Mouse (Mus musculus): Measurements from ENCODE around the gene Jam3. TPM values are rescaled to one million over a fixed set of nuclear protein-coding genes. Genes with fewer than 3 reads are reported as not detected.
"Not testable (repeated sequence)": the region's sequence is repeated elsewhere in the genome, so short reads cannot be mapped to it uniquely, and the experiment has no call there.

The Jam3 gene
- polyA plus RNA-seq, 1 experiment from 2014 or later: 36.1 TPM

DNA sequence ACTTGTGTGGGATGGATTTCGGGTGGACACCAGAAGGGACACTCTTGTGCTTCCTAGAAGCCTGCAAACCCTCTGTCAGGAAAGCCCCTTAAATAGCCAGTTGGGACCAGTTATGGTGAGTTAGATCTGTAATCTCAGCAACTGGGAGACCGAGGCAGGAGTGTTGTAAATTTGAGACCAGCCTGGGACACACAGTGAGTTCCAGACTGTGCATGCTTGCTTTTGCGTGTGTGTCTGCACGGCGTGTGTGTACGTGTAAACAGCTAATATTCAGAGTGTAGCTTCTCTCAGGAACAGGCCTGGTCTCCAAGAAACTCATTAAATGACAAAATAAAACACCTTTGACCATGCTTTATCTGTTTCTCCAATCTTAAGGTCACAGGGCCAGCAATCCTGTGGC, 20.5 kb upstream of the Jam3 start:
- Histone ChIP-seq H3K36me3 (ENCODE audit: control insufficient read depth, insufficient read depth, low read length) (no peaks in the 10 kb centered on the region), H3K9ac (replicated peaks; ENCODE audit: low read depth, low read length) (no peak overlapping the region), H3K9me3 (ENCODE audit: control insufficient read depth, low read length) (no peaks in the 10 kb centered on the region), H3K27ac (ENCODE audit: low read depth, low read length) (no peak overlapping the region), H3K4me3 (ENCODE audit: low read depth, low read length) (no peak overlapping the region), H3K27me3 (ENCODE audit: control insufficient read depth, insufficient read depth, low read length) (no peaks in the 10 kb centered on the region), H3K4me1 (ENCODE audit: control insufficient read depth, insufficient read depth, low read length) (no peaks in the 10 kb centered on the region), H3K4me2 (ENCODE audit: low read depth, low read length) (no peak overlapping the region)
- ATAC-seq (ENCODE audit: low read depth): peak; percentile 31; the same call in 1 of the 2 replicates
- WGBS: 89% methylated on average over 6 of the region's 6 CpGs

DNA sequence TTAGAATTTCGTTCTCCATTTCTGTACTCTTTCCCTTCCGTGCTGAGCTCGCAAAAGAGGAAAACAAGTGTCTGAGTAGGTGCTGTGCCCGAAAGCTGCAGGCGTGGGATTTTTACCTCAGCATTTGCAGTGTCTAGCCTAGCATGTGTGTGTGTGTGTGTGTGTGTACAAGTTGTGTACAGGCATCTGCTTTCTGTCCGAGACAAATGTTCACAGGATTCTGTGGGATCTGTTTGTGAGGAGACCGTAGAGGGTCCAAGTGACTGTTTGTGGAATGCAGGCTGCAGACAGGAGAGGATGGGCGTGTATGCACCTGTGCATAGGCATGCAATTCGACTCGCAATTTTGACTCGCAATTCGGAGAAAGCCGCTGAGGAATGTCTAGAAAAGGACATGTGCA, 20.0 kb upstream of the Jam3 start:
- no peak for ATAC-seq (ENCODE audit: low read depth)
- Histone ChIP-seq H3K4me3 (ENCODE audit: low read depth, low read length) (no peak overlapping the region), H3K27me3 (ENCODE audit: control insufficient read depth, insufficient read depth, low read length) (no peaks in the 10 kb centered on the region), H3K9ac (replicated peaks; ENCODE audit: low read depth, low read length) (no peak overlapping the region), H3K4me1 (ENCODE audit: control insufficient read depth, insufficient read depth, low read length) (no peaks in the 10 kb centered on the region), H3K4me2 (ENCODE audit: low read depth, low read length) (no peak overlapping the region), H3K9me3 (ENCODE audit: control insufficient read depth, low read length) (no peaks in the 10 kb centered on the region), H3K27ac (ENCODE audit: low read depth, low read length) (no peak overlapping the region), H3K36me3 (ENCODE audit: control insufficient read depth, insufficient read depth, low read length) (no peaks in the 10 kb centered on the region)
- WGBS: 87% methylated on average over 13 of the region's 13 CpGs

DNA sequence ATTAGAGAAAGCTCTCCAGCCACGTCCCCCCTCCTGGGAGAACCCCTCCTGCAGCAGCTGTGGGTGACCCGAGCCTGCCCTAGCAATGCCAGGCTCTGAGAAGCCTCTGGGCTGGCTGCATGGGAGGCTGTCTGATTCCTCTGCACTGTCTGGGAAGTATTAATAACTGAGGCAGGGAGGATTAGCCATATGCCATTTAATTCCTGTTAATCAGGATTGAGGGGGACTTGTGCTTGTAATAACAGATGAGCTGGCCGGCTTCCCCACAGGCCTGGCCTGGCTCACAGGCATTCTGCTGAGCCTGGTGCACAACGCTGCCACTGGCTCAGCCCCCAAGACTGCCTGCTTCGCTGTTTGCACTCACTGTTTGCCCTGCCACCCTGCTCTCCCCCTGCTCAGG, 18.9 kb upstream of the Jam3 start:
- H3K4me1 ChIP-seq (ENCODE audit: control insufficient read depth, insufficient read depth, low read length): no peaks in the 10 kb centered on the region
- H3K9me3 ChIP-seq (ENCODE audit: control insufficient read depth, low read length): no peaks in the 10 kb centered on the region
- 42% methylated on average over 5 of the region's 5 CpGs for WGBS
- H3K36me3 ChIP-seq (ENCODE audit: control insufficient read depth, insufficient read depth, low read length): no peaks in the 10 kb centered on the region
- H3K4me2 ChIP-seq (ENCODE audit: low read depth, low read length): no peak overlapping the region
- H3K27me3 ChIP-seq (ENCODE audit: control insufficient read depth, insufficient read depth, low read length): no peaks in the 10 kb centered on the region
- H3K27ac ChIP-seq (ENCODE audit: low read depth, low read length): no peak overlapping the region
- no peak for ATAC-seq (ENCODE audit: low read depth)
- no peak overlapping the region for H3K4me3 ChIP-seq (ENCODE audit: low read depth, low read length)
- no peak overlapping the region for H3K9ac ChIP-seq (replicated peaks; ENCODE audit: low read depth, low read length)

DNA sequence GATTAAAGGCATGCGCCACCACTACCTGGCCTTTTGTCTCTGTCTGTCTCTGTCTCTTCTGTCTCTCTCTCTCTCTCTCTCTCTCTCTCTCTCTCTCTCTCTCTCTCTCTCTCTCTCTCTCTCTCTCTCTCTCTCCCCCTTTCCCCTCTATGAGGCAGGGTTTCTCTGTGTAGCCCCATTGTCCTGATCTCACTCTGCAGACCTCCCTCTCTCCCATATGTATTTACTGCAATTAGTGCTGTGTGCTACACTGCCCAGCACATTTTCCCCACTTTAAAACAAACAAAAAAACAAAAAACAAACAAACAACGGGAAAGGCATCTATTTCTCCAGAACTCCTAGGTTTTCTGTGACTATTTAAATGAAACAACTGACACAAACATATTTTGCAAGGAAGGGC, 18.4 kb upstream of the Jam3 start:
- Histone ChIP-seq H3K4me2 (ENCODE audit: low read depth, low read length) (no peak overlapping the region), H3K4me3 (ENCODE audit: low read depth, low read length) (no peak overlapping the region), H3K4me1 (ENCODE audit: control insufficient read depth, insufficient read depth, low read length) (no peaks in the 10 kb centered on the region), H3K36me3 (ENCODE audit: control insufficient read depth, insufficient read depth, low read length) (no peaks in the 10 kb centered on the region), H3K27ac (ENCODE audit: low read depth, low read length) (no peak overlapping the region), H3K27me3 (ENCODE audit: control insufficient read depth, insufficient read depth, low read length) (no peaks in the 10 kb centered on the region), H3K9ac (replicated peaks; ENCODE audit: low read depth, low read length) (no peak overlapping the region), H3K9me3 (ENCODE audit: control insufficient read depth, low read length) (no peaks in the 10 kb centered on the region)
- WGBS: 81% methylated on average over 2 of the region's 2 CpGs
- no peak for ATAC-seq (ENCODE audit: low read depth)

DNA sequence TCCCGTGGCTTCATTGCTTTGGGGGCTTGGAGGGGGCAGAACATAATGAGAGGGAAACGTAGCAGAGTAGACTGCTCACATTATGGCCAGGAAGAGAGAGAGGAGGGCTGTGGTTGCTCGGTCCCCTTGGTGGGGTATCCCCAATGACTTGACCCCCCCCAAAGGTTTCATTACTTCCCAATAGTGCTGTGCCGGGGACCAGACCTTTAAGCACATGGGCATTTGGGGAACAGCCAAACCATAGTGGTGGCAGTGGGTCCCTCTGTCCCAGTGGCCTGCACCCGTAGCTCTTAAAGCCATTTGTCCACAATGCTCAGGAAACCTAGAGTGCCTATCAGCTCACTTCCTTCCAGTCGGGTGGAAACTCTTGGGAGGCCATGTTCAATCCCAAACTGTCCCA, 17.6 kb upstream of the Jam3 start:
- no peak overlapping the region for H3K9ac ChIP-seq (replicated peaks; ENCODE audit: low read depth, low read length)
- no peak for ATAC-seq (ENCODE audit: low read depth)
- H3K4me3 ChIP-seq (ENCODE audit: low read depth, low read length): no peak overlapping the region
- no peaks in the 10 kb centered on the region for H3K4me1 ChIP-seq (ENCODE audit: control insufficient read depth, insufficient read depth, low read length)
- no peak overlapping the region for H3K4me2 ChIP-seq (ENCODE audit: low read depth, low read length)
- 86% methylated on average over 6 of the region's 6 CpGs for WGBS
- no peaks in the 10 kb centered on the region for H3K27me3 ChIP-seq (ENCODE audit: control insufficient read depth, insufficient read depth, low read length)
- no peaks in the 10 kb centered on the region for H3K9me3 ChIP-seq (ENCODE audit: control insufficient read depth, low read length)
- H3K36me3 ChIP-seq (ENCODE audit: control insufficient read depth, insufficient read depth, low read length): no peaks in the 10 kb centered on the region
- H3K27ac ChIP-seq (ENCODE audit: low read depth, low read length): no peak overlapping the region

DNA sequence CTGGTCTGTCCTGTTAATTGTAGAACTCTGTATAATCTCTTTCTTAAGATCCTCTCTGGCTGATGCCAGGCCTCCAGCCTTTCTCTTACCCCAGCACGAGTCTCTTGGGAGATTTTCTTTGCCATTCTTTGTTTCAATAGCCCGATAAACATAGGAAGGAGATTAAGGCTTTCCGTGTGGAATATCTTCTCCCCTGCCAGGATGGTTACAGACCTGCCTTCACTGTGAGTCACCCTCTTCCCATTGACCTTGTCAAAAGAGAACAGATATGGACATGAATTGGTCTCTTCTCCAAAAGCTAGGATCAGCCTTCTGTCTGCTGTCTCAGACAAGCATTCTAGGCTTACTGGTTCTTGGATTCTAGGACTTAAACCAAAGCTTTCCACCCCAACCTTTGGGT, 15.5 kb upstream of the Jam3 start:
- 83% methylated on average over 3 of the region's 3 CpGs for WGBS

DNA sequence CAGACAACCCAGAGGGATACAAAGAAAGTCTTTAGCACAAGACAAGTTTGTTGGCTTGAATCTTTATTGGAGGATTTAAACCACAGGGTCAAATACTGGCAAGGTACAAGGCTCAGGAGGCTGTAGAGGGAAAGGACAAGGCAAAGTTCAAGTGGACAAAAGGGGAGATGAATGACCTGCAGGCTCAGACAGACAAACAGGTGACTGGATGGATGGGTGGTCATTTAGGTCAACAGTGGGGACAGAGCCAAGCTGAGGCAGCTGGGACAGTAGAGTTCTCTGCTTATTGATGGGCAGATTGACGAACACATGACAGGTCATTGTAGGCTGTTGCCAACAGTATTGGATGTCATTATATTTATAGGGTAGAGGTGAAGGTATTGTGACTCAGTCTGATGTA, 11.8 kb upstream of the Jam3 start:
- Histone ChIP-seq H3K4me2 (ENCODE audit: low read depth, low read length) (no peak overlapping the region), H3K4me3 (ENCODE audit: low read depth, low read length) (no peak overlapping the region), H3K9ac (replicated peaks; ENCODE audit: low read depth, low read length) (no peak overlapping the region), H3K27me3 (ENCODE audit: control insufficient read depth, insufficient read depth, low read length) (no peaks in the 10 kb centered on the region), H3K9me3 (ENCODE audit: control insufficient read depth, low read length) (no peaks in the 10 kb centered on the region), H3K27ac (ENCODE audit: low read depth, low read length) (no peak overlapping the region), H3K36me3 (ENCODE audit: control insufficient read depth, insufficient read depth, low read length) (no peaks in the 10 kb centered on the region), H3K4me1 (ENCODE audit: control insufficient read depth, insufficient read depth, low read length) (no peaks in the 10 kb centered on the region)
- 97% methylated on average over 1 of the region's 1 CpGs for WGBS
- no peak for ATAC-seq (ENCODE audit: low read depth)

More for the DNA sequence above, 15.5 kb upstream of the Jam3 start:
- H3K36me3 ChIP-seq (ENCODE audit: control insufficient read depth, insufficient read depth, low read length): no peaks in the 10 kb centered on the region
- H3K4me2 ChIP-seq (ENCODE audit: low read depth, low read length): no peak overlapping the region
- no peak overlapping the region for H3K4me3 ChIP-seq (ENCODE audit: low read depth, low read length)
- no peaks in the 10 kb centered on the region for H3K4me1 ChIP-seq (ENCODE audit: control insufficient read depth, insufficient read depth, low read length)
- H3K27ac ChIP-seq (ENCODE audit: low read depth, low read length): no peak overlapping the region
- H3K27me3 ChIP-seq (ENCODE audit: control insufficient read depth, insufficient read depth, low read length): no peaks in the 10 kb centered on the region
- no peaks in the 10 kb centered on the region for H3K9me3 ChIP-seq (ENCODE audit: control insufficient read depth, low read length)
- no peak overlapping the region for H3K9ac ChIP-seq (replicated peaks; ENCODE audit: low read depth, low read length)
- ATAC-seq (ENCODE audit: low read depth): no peak

DNA sequence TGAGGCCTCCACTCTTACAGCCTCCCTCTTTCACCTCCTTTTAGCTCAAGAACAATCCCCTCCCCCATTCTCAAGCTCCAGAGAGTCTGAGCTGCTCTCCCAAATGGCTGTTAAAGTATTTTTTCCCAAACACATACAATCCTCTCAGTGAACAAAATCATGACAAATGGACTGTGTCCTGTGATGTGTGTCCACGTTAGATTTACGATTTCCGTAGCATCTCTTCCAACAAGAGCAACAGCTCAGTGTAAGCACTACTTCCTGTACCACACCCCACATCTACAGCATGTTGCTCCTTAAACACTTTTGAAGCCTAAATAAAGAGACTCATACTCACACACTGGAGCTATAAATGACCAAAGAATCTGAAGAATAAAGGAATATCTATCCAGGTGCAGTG, 10.4 kb upstream of the Jam3 start:
- H3K36me3 ChIP-seq (ENCODE audit: control insufficient read depth, insufficient read depth, low read length): no peaks in the 10 kb centered on the region
- H3K27ac ChIP-seq (ENCODE audit: low read depth, low read length): no peak overlapping the region
- ATAC-seq (ENCODE audit: low read depth): no peak
- H3K4me3 ChIP-seq (ENCODE audit: low read depth, low read length): no peak overlapping the region
- H3K4me2 ChIP-seq (ENCODE audit: low read depth, low read length): no peak overlapping the region
- H3K9me3 ChIP-seq (ENCODE audit: control insufficient read depth, low read length): no peaks in the 10 kb centered on the region
- WGBS: 62% methylated on average over 3 of the region's 3 CpGs
- no peaks in the 10 kb centered on the region for H3K4me1 ChIP-seq (ENCODE audit: control insufficient read depth, insufficient read depth, low read length)
- H3K27me3 ChIP-seq (ENCODE audit: control insufficient read depth, insufficient read depth, low read length): no peaks in the 10 kb centered on the region
- H3K9ac ChIP-seq (replicated peaks; ENCODE audit: low read depth, low read length): no peak overlapping the region

DNA sequence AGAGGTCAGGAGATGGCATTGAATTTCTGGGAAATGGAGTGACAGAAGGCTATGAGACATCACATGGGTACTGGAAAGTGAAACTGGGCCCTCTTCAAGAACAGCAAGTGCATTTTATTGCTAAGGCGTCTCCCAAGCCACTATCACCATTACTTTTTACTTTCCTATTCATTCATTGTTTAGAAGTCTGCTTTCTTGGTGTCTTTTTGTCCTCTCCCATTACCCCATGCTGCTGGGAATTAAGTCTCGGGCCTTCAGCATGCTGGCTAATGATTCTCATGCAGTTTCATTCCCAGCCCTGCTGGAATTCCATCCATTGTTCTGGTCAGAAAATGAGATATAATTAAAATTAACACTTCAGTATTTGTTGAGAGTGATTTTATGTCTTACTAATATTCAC, 9.7 kb upstream of the Jam3 start:
- Histone ChIP-seq H3K27ac (ENCODE audit: low read depth, low read length) (no peak overlapping the region), H3K9ac (replicated peaks; ENCODE audit: low read depth, low read length) (no peak overlapping the region), H3K4me3 (ENCODE audit: low read depth, low read length) (no peak overlapping the region), H3K4me1 (ENCODE audit: control insufficient read depth, insufficient read depth, low read length) (no peaks in the 10 kb centered on the region), H3K4me2 (ENCODE audit: low read depth, low read length) (no peak overlapping the region), H3K9me3 (ENCODE audit: control insufficient read depth, low read length) (no peaks in the 10 kb centered on the region), H3K36me3 (ENCODE audit: control insufficient read depth, insufficient read depth, low read length) (no peaks in the 10 kb centered on the region), H3K27me3 (ENCODE audit: control insufficient read depth, insufficient read depth, low read length) (no peaks in the 10 kb centered on the region)
- 17% methylated on average over 2 of the region's 2 CpGs for WGBS
- no peak for ATAC-seq (ENCODE audit: low read depth)

DNA sequence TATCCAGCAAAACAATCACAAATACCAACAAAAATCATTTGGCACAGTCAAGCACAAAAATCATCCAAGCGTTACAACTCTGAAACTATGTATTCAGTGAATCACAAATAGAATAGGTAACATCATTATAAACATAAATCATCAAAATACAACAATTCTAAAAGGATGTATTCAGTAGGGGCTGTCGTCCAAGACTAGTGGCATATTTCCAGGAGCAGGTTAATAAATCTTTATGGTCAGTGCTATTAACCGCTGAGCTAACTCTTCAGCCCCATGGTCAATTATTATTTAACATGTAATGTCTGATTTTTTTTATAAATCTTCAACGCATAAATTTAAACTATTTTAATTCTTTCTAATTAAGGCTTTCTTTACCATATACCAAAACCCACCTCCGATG, 8.4 kb upstream of the Jam3 start:
- H3K4me1 ChIP-seq (ENCODE audit: control insufficient read depth, insufficient read depth, low read length); H3K9me3 ChIP-seq (ENCODE audit: control insufficient read depth, low read length); H3K4me2 ChIP-seq (ENCODE audit: low read depth, low read length); H3K27ac ChIP-seq (ENCODE audit: low read depth, low read length); H3K36me3 ChIP-seq (ENCODE audit: control insufficient read depth, insufficient read depth, low read length); H3K9ac ChIP-seq (replicated peaks; ENCODE audit: low read depth, low read length); ATAC-seq (ENCODE audit: low read depth); H3K4me3 ChIP-seq (ENCODE audit: low read depth, low read length); H3K27me3 ChIP-seq (ENCODE audit: control insufficient read depth, insufficient read depth, low read length): not testable (repeated sequence)
- WGBS: 66% methylated on average over 5 of the region's 5 CpGs

Data from neural tube, embryonic 14.5 days (tissue).